Mouse (Mus musculus): Measurements from ENCODE around the gene Ado.

GRCm38 (mm10) chr10:67571443-67571842 lies 22.7 kb upstream of the Ado start:
- no peak for TF ChIP-seq CTCF (IDR thresholded peaks at IDR 0.05; ENCODE audit: control insufficient read depth, insufficient read depth, low read length)
- no peak for TF ChIP-seq POLR2A (IDR thresholded peaks at IDR 0.05; ENCODE audit: borderline replicate concordance, control insufficient read depth, low read depth, low read length)

Data from bone marrow, adult 2 months (tissue).